Mouse (Mus musculus) adrenal gland, postnatal 0 days (tissue): ENCODE data around the gene Ankrd9. TPM values are rescaled to one million over a fixed set of nuclear protein-coding genes. Genes with fewer than 3 reads are reported as not detected.

ENCODE experiments used
- polyA plus RNA-seq: library from polyadenylated mRNA; unstranded; fragments of >200 nt; fragmentation: Nextera tagmentation; extraction: Ambion mirVana; gene quantifications from 2 replicates; pipeline ENCODE4 v1.2.1, GENCODE M21; 2015

The Ankrd9 gene
- 6.4 and 9.0 TPM in 2 replicates for polyA plus RNA-seq

GRCm38 (mm10) chr12:110978607-110979406 lies at the start of gene Ankrd9:
TSS of gene Ankrd9 (minus strand) at chr12:110979040.

Other genes with a start within 250 kb of the Ankrd9 start
- 12.2 and 16.8 TPM in 2 replicates for gene Wdr20, start 241.1 kb downstream of the Ankrd9 start, polyA plus RNA-seq
- gene Mok, start 138.1 kb downstream of the Ankrd9 start, polyA plus RNA-seq, result 4.1 and 4.5 TPM in 2 replicates
- gene Zfp839, start 128.8 kb downstream of the Ankrd9 start, polyA plus RNA-seq, result 3.7 and 5.5 TPM in 2 replicates
- gene Cinp, start 89.9 kb downstream of the Ankrd9 start, polyA plus RNA-seq, result 58.1 and 64.6 TPM in 2 replicates
- 1.4 and 1.7 TPM in 2 replicates for gene Tecpr2, start 89.8 kb downstream of the Ankrd9 start, polyA plus RNA-seq
- 5.4 and 11.6 TPM in 2 replicates for gene Rcor1, start 60.3 kb upstream of the Ankrd9 start, polyA plus RNA-seq
- gene Traf3, start 187.3 kb upstream of the Ankrd9 start, polyA plus RNA-seq, result 4.2 and 5.1 TPM in 2 replicates
- not detected in 2 replicates for gene 4930595D18Rik, start 205.5 kb upstream of the Ankrd9 start, polyA plus RNA-seq